Mouse (Mus musculus): ENCODE data around the gene Lhb.
"Not testable (repeated sequence)": the region's sequence is repeated elsewhere in the genome, so short reads cannot be mapped to it uniquely, and the experiment has no call there.

The Lhb gene

GRCm38 (mm10) chr7:45455932-45456696, 35.5 kb downstream of the Lhb start:
- no peak for DNase-seq (ENCODE audit: low read depth, low spot score)

- DNase-seq (ENCODE audit: low read depth, low spot score): no peak
Measured at GRCm38 (mm10) chr7:45456721-45457203, 36.1 kb downstream of the Lhb start.

- no peak for DNase-seq (ENCODE audit: low read depth, low spot score)
Measured at GRCm38 (mm10) chr7:45457204-45458060, 36.8 kb downstream of the Lhb start.

- peak; percentile 72 for DNase-seq (ENCODE audit: low read depth, low spot score)
Measured at GRCm38 (mm10) chr7:45458748-45459563, 38.3 kb downstream of the Lhb start.

GRCm38 (mm10) chr7:45459564-45460140, 39.0 kb downstream of the Lhb start, which contains the start of gene Ftl1:
Gene Ftl1, minus strand, starts transcription at chr7:45459884.
- DNase-seq (ENCODE audit: low read depth, low spot score): peak; percentile 95

GRCm38 (mm10) chr7:45460377-45460776, 39.8 kb downstream of the Lhb start:
- DNase-seq (ENCODE audit: low read depth, low spot score): no peak

GRCm38 (mm10) chr7:45460860-45461314, 40.3 kb downstream of the Lhb start:
- DNase-seq (ENCODE audit: low read depth, low spot score): no peak

GRCm38 (mm10) chr7:45461326-45461725, 40.7 kb downstream of the Lhb start:
- no peak for DNase-seq (ENCODE audit: low read depth, low spot score)

GRCm38 (mm10) chr7:45461781-45462180, 41.2 kb downstream of the Lhb start:
- no peak for DNase-seq (ENCODE audit: low read depth, low spot score)

- DNase-seq (ENCODE audit: low read depth, low spot score): no peak
Measured at GRCm38 (mm10) chr7:45462325-45462724, 41.7 kb downstream of the Lhb start.

GRCm38 (mm10) chr7:45462868-45463267, 42.2 kb downstream of the Lhb start:
- DNase-seq (ENCODE audit: low read depth, low spot score): not testable (repeated sequence)

GRCm38 (mm10) chr7:45463987-45464778, 43.6 kb downstream of the Lhb start:
- DNase-seq (ENCODE audit: low read depth, low spot score): no peak

GRCm38 (mm10) chr7:45465112-45465511, 44.5 kb downstream of the Lhb start:
- DNase-seq (ENCODE audit: low read depth, low spot score): no peak

- no peak for DNase-seq (ENCODE audit: low read depth, low spot score)
Measured at GRCm38 (mm10) chr7:45465549-45465948, 44.9 kb downstream of the Lhb start.

- DNase-seq (ENCODE audit: low read depth, low spot score): peak; percentile 96
Measured at GRCm38 (mm10) chr7:45466283-45467089, 45.9 kb downstream of the Lhb start, which contains the start of gene Bax. Gene Bax, minus strand, starts transcription at chr7:45466898.

- DNase-seq (ENCODE audit: low read depth, low spot score): no peak
Measured at GRCm38 (mm10) chr7:45467090-45467670, 46.6 kb downstream of the Lhb start.

GRCm38 (mm10) chr7:45470869-45471268, 50.2 kb downstream of the Lhb start:
- no peak for DNase-seq (ENCODE audit: low read depth, low spot score)

All from retina, postnatal 7 days (tissue).